Mouse (Mus musculus) CH12.LX (cell line): Measurements from ENCODE around the gene Ptdss2. TPM values are rescaled to one million over a fixed set of nuclear protein-coding genes. Genes with fewer than 3 reads are reported as not detected.

Experiments
- DNase-seq: peaks from one replicate; pipeline ENCODE4 v3.0.0-alpha.2; 2013; ENCODE audit errors: extremely low read depth
- H3K27ac ChIP-seq: 2 replicates; pipeline ENCODE4 v1.5.1; 2012; ENCODE audit warnings: low read depth, mild to moderate bottlenecking, control low read depth, moderate library complexity; ENCODE audit not compliant: insufficient read depth
- H3K27me3 ChIP-seq: replicated peaks from 2 replicates; pipeline ENCODE3; 2012; ENCODE audit warnings: inconsistent platforms
- H3K36me3 ChIP-seq, 2 experiments: replicated peaks in 1 of 2; 2 replicates each; pipeline versions ENCODE3 to v1.6.1; 2012; ENCODE audit warnings: inconsistent platforms in 1 of 2, low read length in 1 of 2, mild to moderate bottlenecking in 1 of 2, mixed read lengths in 1 of 2, moderate library complexity in 1 of 2; ENCODE audit not compliant: control insufficient read depth in 1 of 2, insufficient read depth in 1 of 2
- H3K4me1 ChIP-seq, 2 experiments: 2 replicates each; pipeline ENCODE4 v1.6.1; 2012; ENCODE audit warnings: inconsistent platforms in 1 of 2, moderate library complexity in 1 of 2; ENCODE audit not compliant: insufficient read depth in 2 of 2, control insufficient read depth in 1 of 2
- H3K4me2 ChIP-seq: 2 replicates; pipeline ENCODE4 v1.6.1; 2012; ENCODE audit warnings: low read depth, mild to moderate bottlenecking, control low read depth; ENCODE audit not compliant: poor library complexity, insufficient read depth, severe bottlenecking
- H3K4me3 ChIP-seq, 3 experiments: fragments of 150-350 bp in 1 of 3; sonication (generic) in 1 of 3; replicated peaks in 1 of 3; 2 replicates each; pipeline versions ENCODE3 to v1.5.1; 2011 to 2012; ENCODE audit warnings: low read depth in 2 of 3, low read length in 2 of 3, mild to moderate bottlenecking in 2 of 3, moderate library complexity in 2 of 3, control low read depth in 1 of 3, improper control_type of control experiment in 1 of 3, inconsistent platforms in 1 of 3, mixed read lengths in 1 of 3; ENCODE audit not compliant: poor library complexity in 1 of 3
- H3K79me2 ChIP-seq: replicated peaks from 2 replicates; pipeline ENCODE4 v1.6.1; 2012; ENCODE audit warnings: mild to moderate bottlenecking, moderate library complexity; ENCODE audit not compliant: control insufficient read depth, poor library complexity, insufficient read depth, severe bottlenecking; ENCODE audit errors: extremely low read depth
- H3K9ac ChIP-seq: 2 replicates; pipeline ENCODE4 v1.6.1; 2012; ENCODE audit warnings: low read depth, mild to moderate bottlenecking, control low read depth, moderate library complexity; ENCODE audit not compliant: insufficient read depth
- H3K9me3 ChIP-seq: replicated peaks from 2 replicates; pipeline ENCODE3; 2012; ENCODE audit warnings: low read length, inconsistent platforms, mixed read lengths
- CTCF ChIP-seq, 2 experiments: IDR thresholded peaks in 1 of 2; conservative IDR thresholded peaks in 1 of 2; 2 replicates each; pipeline ENCODE4 v1.5.1; 2011 to 2012; ENCODE audit warnings: low read depth in 2 of 2, low read length in 2 of 2, improper control_type of control experiment in 1 of 2, inconsistent platforms in 1 of 2, mild to moderate bottlenecking in 1 of 2, moderate library complexity in 1 of 2
- E2F4 ChIP-seq: IDR thresholded peaks from 2 replicates; pipeline ENCODE4 v1.6.1; 2011; ENCODE audit warnings: low read depth, low read length, improper control_type of control experiment; ENCODE audit not compliant: insufficient replicate concordance
- ELF1 ChIP-seq: IDR thresholded peaks from 2 replicates; pipeline ENCODE4 v1.6.1; 2014; ENCODE audit warnings: low read depth, mild to moderate bottlenecking, inconsistent platforms, low read length, improper control_type of control experiment
- EP300 ChIP-seq: IDR thresholded peaks from 2 replicates; pipeline ENCODE4 v1.6.1; 2011; ENCODE audit warnings: low read length, improper control_type of control experiment
- ETS1 ChIP-seq: conservative IDR thresholded peaks from 2 replicates; pipeline ENCODE4 v1.6.1; 2012; ENCODE audit warnings: low read depth, mild to moderate bottlenecking, inconsistent platforms, low read length, improper control_type of control experiment, moderate library complexity
- GABPA ChIP-seq: IDR thresholded peaks from 2 replicates; pipeline ENCODE4 v1.6.1; 2012; ENCODE audit warnings: low read depth, low read length, improper control_type of control experiment, inconsistent platforms; ENCODE audit not compliant: insufficient replicate concordance
- IRF4 ChIP-seq: IDR thresholded peaks from 2 replicates; pipeline ENCODE4 v1.6.1; 2014; ENCODE audit warnings: low read depth, mild to moderate bottlenecking, inconsistent platforms, low read length, improper control_type of control experiment
- JUN ChIP-seq: IDR thresholded peaks from 2 replicates; pipeline ENCODE4 v1.6.1; 2011; ENCODE audit warnings: low read depth, mild to moderate bottlenecking, low read length, improper control_type of control experiment, moderate library complexity; ENCODE audit not compliant: insufficient read depth
- JUND ChIP-seq: conservative IDR thresholded peaks from 2 replicates; pipeline ENCODE4 v1.6.1; 2011; ENCODE audit warnings: low read depth, low read length, improper control_type of control experiment
- MAFK ChIP-seq: IDR thresholded peaks from 2 replicates; pipeline ENCODE4 v1.6.1; 2011; ENCODE audit warnings: low read length, improper control_type of control experiment; ENCODE audit not compliant: insufficient replicate concordance
- MXI1 ChIP-seq: IDR thresholded peaks from 2 replicates; pipeline ENCODE4 v1.6.1; 2011; ENCODE audit warnings: mild to moderate bottlenecking, low read depth, low read length, improper control_type of control experiment
- MYC ChIP-seq: IDR thresholded peaks from 2 replicates; pipeline ENCODE4 v1.6.1; 2011; ENCODE audit warnings: low read depth, mild to moderate bottlenecking, improper control_type of control experiment, low read length
- NRF1 ChIP-seq: IDR thresholded peaks from 2 replicates; pipeline ENCODE4 v1.6.1; 2014; ENCODE audit warnings: low read depth, mild to moderate bottlenecking, inconsistent platforms, low read length, improper control_type of control experiment, moderate library complexity
- PAX5 ChIP-seq: IDR thresholded peaks from 2 replicates; pipeline ENCODE4 v1.6.1; 2012; ENCODE audit warnings: low read length, inconsistent platforms, mixed read lengths
- RAD21 ChIP-seq: IDR thresholded peaks from 2 replicates; pipeline ENCODE4 v1.6.1; 2011; ENCODE audit warnings: low read depth, mild to moderate bottlenecking, low read length, improper control_type of control experiment, moderate library complexity
- RCOR1 ChIP-seq: conservative IDR thresholded peaks from 2 replicates; pipeline ENCODE4 v1.6.1; 2012; ENCODE audit warnings: low read depth, mild to moderate bottlenecking, inconsistent platforms, low read length, improper control_type of control experiment
- SIN3A ChIP-seq: IDR thresholded peaks from 2 replicates; pipeline ENCODE4 v1.6.1; 2012; ENCODE audit warnings: low read length, improper control_type of control experiment, inconsistent platforms
- SMC3 ChIP-seq: IDR thresholded peaks from 2 replicates; pipeline ENCODE4 v1.6.1; 2011; ENCODE audit warnings: low read depth, low read length, improper control_type of control experiment
- USF1 ChIP-seq: IDR thresholded peaks from 2 replicates; pipeline ENCODE4 v1.6.1; 2014; ENCODE audit warnings: low read depth, mild to moderate bottlenecking, inconsistent platforms, low read length, improper control_type of control experiment
- USF2 ChIP-seq: conservative IDR thresholded peaks from 2 replicates; pipeline ENCODE4 v1.6.1; 2011; ENCODE audit warnings: low read depth, low read length, improper control_type of control experiment
- ZC3H11A ChIP-seq: IDR thresholded peaks from 2 replicates; pipeline ENCODE4 v1.6.1; 2012; ENCODE audit warnings: low read depth, mild to moderate bottlenecking, inconsistent platforms, low read length, improper control_type of control experiment
- ZKSCAN1 ChIP-seq: IDR thresholded peaks from 2 replicates; pipeline ENCODE4 v1.6.1; 2012; ENCODE audit warnings: low read depth, inconsistent platforms, low read length, improper control_type of control experiment, borderline replicate concordance
- ZMIZ1 ChIP-seq: IDR thresholded peaks from 2 replicates; pipeline ENCODE4 v1.6.1; 2012; ENCODE audit warnings: low read depth, mild to moderate bottlenecking, inconsistent platforms, low read length, improper control_type of control experiment
- dilution Hi-C: fragments of 300-500 bp; cut with MboI; formaldehyde crosslinking; loops from 2 replicates; pipeline ENCODE4 v1.14.3; 2020; ENCODE audit warnings: low sequenced_read_pairs; ENCODE audit not compliant: extremely low pct_unique_long_range_greater_than_20kb, extremely low pct_ligation_motif_present
- in situ Hi-C: fragments of 300-500 bp; cut with MboI; formaldehyde crosslinking; loops from 3 replicates; pipeline ENCODE4 v1.14.3; 2019; ENCODE audit warnings: low sequenced_read_pairs, low pct_ligation_motif_present, low pct_unique_long_range_greater_than_20kb, mixed read lengths
- polyA plus RNA-seq: library from polyadenylated mRNA; unstranded; fragments of >175 nt; gene quantifications from 2 replicates; pipeline ENCODE4 v1.2.1, GENCODE M21; 2012; ENCODE audit warnings: low read depth; ENCODE audit not compliant: insufficient read length
- total RNA-seq, 2 experiments: library from RNA; depleted of rRNA; stranded (reverse); fragments of 300-350 nt in 1 of 2; fragments of >200 nt in 1 of 2; gene quantifications; 2 replicates each; pipeline ENCODE4 v1.2.3; 2012 to 2014

Ptdss2 gene
- total and polyA plus RNA-seq, 3 experiments = 2.9 to 22.9 (median 12.0) TPM

DNA sequence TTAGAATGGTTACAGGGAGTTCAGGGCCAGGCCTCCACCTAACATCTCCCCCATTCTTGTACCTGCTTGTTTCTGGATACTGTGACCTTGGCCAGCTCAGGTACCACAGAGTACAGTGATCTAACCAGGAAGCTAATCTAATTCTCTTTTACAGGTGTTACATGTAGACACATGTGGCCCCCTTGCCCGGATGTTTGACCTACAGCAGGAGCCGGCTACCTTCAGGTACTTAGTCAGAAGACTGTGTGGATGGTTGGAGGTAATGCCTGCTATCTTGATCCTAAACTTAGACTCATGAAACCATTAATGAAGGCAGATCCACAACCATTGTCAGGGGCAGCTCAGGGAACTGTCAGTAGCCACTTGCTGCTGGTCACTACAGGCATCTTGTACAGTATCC is 73.6 kb downstream of the Ptdss2 start:
- Histone ChIP-seq H3K27ac (no peak overlapping the region), H3K27me3 (no peaks in the 10 kb centered on the region), H3K79me2 (no peaks in the 10 kb centered on the region), H3K9me3 (no peaks in the 10 kb centered on the region), H3K36me3 (peaks cover 15 to 18% of the 10 kb centered on the region in 2 experiments), H3K9ac (no peak overlapping the region), H3K4me3 (no peak overlapping the region), H3K4me1 (peaks cover 6 to 18% of the 10 kb centered on the region in 2 experiments), H3K4me2 (no peak overlapping the region)
- DNase-seq = no peak
- in situ Hi-C loops (no loop called here), dilution Hi-C loops (no loop called here)
- TF ChIP-seq MXI1 = no peak
- no peak for TF ChIP-seq JUND
- TF ChIP-seq RAD21 = no peak
- no peak for TF ChIP-seq ZKSCAN1
- TF ChIP-seq MAFK = no peak
- TF ChIP-seq GABPA = no peak
- TF ChIP-seq JUN = no peak
- TF ChIP-seq NRF1 = no peak
- no peak for TF ChIP-seq ZMIZ1
- TF ChIP-seq IRF4 = no peak
- no peak for TF ChIP-seq USF1
- no peak for TF ChIP-seq SIN3A
- TF ChIP-seq E2F4 = no peak
- TF ChIP-seq PAX5 = no peak
- TF ChIP-seq MYC = no peak
- TF ChIP-seq ETS1 = no peak
- TF ChIP-seq ELF1 = no peak
- TF ChIP-seq RCOR1 = no peak

DNA sequence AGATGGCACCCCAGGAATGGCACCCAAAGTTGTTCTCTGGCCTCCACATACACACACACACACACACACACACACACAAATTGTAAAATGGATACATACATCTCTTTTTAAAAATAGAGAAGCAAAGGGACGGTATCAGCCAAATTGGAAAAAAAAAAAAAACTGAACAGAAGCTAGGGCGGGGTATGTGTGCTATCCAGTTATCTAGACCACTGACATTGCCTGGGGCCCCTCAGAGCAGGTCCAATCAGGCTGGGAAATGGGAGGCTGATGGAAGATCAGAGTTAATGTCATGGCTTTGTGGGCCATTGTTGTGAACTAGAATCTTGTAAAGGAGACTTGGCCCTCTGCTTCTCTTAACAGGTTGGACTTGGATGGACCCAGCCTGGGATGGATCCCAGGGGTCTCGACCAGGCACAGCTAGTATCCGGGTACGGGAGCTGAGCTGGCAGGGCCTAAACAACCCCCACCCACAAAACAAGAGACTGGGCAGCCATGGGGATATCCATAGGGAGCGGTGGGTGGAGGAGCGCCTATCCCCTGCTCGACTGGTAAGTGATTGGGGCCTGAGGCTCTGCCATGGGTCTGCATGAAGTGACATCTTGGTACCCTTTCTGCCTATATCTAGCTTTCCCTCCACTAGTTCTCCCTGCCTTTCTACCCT is 74.6 kb downstream of the Ptdss2 start:
- Histone ChIP-seq H3K4me1 (peaks cover 6 to 18% of the 10 kb centered on the region in 2 experiments), H3K9me3 (no peaks in the 10 kb centered on the region), H3K79me2 (no peaks in the 10 kb centered on the region), H3K36me3 (peaks cover 6 to 8% of the 10 kb centered on the region in 2 experiments), H3K4me2 (no peak overlapping the region), H3K4me3 (no peak overlapping the region), H3K9ac (no peak overlapping the region), H3K27ac (no peak overlapping the region), H3K27me3 (no peaks in the 10 kb centered on the region)
- no peak for TF ChIP-seq CTCF (conservative IDR thresholded peaks at IDR 0.05 in 1 of 2, IDR thresholded peaks at IDR 0.05 in 1 of 2; ENCODE audit: low read depth in 2 of 2, low read length in 2 of 2)
- no peak for TF ChIP-seq USF2
- no peak for TF ChIP-seq EP300
- no peak for TF ChIP-seq E2F4
- TF ChIP-seq SIN3A = no peak
- no peak for TF ChIP-seq SMC3
- no peak for TF ChIP-seq ZC3H11A
- no peak for TF ChIP-seq JUND
- dilution Hi-C loops = no loop called here
- no peak for DNase-seq
- in situ Hi-C loops = no loop called here
